Mouse (Mus musculus) left cerebral cortex, postnatal 25 days (tissue): ENCODE measurements around the gene Tlx3. TPM values are rescaled to one million over a fixed set of nuclear protein-coding genes. Genes with fewer than 3 reads are reported as not detected.

Experiments used
- DNase-seq, 2 experiments: peaks; one replicate each; pipeline ENCODE4 v3.0.0; 2022; ENCODE audit warnings: low spot score in 2 of 2, mixed read lengths in 1 of 2
- intact Hi-C: fragments of 180-260 bp; cut with DNase I; formaldehyde crosslinking; loops from one replicate; pipeline ENCODE4 v1.15.1; 2025
- total RNA-seq, 2 experiments: library from RNA; stranded (reverse); gene quantifications; 2 replicates each; pipeline ENCODE4 v1.2.3; 2021

Tlx3 gene
- total RNA-seq, 2 experiments from 2014 or later: not detected

DNA sequence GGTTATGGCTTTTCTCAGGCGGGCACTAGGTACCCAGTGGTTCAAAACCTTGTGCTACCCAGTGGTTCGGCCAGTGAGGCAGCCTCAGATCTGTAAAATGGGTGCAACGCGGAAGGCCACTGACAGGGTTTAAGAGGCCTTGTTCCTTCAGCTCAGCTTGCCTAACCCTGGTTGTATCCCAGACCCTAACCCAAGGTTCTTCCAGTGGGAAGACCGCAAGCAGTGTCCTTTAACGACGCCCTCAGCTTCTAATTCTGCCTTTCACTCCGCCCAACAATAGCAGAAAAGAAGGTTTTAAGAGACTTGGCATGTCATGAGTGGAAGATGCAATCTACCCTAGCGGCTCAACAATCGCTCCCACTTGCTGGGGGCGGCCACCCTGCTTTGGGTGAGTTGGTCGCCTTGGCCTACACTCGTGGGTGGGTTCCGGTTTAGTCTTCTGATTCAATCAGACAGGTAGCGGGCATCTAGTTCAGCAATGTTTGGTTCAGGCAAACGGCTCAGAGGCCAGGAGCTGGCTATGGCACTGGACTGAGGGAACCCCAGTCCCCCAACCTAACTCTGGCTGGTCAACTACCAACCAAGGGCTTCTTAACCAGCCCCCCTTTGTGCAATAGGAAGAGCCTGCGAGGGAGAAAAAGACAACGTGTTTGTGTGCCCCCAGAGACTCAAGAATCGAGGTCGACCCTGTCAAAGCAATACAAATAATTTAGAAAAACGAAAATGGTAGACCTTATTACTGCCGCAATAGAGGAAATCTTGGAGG is 4.9 kb downstream of the Tlx3 start:
- intact Hi-C loops: loop anchor here (1.0 kb wide), 1 partner anchor 35 kb away; the partner anchor contains the start of gene Npm1

DNA sequence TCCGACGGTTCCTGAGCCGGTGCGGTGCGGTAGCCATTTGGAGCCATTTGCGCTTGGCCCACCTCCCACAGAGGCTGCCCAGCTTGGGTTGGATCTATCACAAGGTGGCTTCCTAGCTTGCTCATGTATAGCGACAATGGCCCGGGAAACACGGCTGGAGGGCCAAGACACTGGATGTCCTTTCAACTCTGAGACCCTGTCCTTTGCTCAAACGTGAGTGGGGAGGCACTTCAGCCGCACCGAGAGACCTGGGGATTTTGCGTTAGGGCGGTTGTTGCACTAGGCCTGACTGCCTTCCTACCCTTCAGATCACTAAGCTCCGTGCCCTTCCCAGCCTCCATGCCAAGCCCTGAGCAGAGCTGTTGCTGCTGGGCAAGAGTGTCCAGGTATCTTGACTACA is 5.7 kb downstream of the Tlx3 start:
- intact Hi-C loops: no loop called here
- DNase-seq: no peak

More for the DNA sequence above, 4.9 kb downstream of the Tlx3 start:
- DNase-seq: no peak

GRCm38 (mm10) chr11:33197133-33197514 is 6.3 kb downstream of the Tlx3 start:
- DNase-seq: no peak
- intact Hi-C loops: no loop called here

DNA sequence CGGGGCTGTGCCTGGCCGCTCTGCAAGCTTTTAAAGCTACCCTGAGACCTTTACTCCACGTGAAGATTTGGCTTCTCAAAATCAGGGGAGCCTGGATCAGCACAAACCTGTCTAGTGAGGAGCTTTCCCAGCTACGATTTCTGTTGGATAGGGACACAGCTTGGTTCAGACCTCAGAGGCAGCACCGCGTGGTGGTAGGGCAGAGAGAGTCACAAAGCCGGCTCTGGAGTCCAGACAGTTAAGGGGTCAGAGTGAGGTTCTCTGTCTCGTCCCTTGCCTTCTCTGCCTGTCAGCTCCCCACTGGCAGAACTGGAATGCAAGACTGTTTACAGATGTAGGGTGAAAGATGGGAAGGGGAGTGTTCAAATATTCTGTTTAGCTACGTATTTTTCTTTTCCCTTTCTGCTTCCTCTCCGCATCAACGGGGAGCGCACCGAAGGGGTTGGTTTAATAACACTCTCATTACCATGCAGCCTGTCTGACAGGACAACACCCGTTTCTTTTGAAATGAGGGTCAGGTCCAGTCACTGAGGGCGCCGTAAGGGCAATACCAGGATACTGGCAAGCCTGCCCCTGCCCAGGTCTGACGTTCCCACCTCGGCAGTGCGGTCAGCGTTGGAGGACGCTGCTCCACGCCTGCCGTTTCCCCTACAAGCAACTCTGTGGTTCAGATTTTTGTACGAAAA is 6.8 kb downstream of the Tlx3 start:
- DNase-seq: no peak
- intact Hi-C loops: no loop called here

GRCm38 (mm10) chr11:33195531-33196446 is 7.6 kb downstream of the Tlx3 start:
- no peak for DNase-seq
- intact Hi-C loops: no loop called here

DNA sequence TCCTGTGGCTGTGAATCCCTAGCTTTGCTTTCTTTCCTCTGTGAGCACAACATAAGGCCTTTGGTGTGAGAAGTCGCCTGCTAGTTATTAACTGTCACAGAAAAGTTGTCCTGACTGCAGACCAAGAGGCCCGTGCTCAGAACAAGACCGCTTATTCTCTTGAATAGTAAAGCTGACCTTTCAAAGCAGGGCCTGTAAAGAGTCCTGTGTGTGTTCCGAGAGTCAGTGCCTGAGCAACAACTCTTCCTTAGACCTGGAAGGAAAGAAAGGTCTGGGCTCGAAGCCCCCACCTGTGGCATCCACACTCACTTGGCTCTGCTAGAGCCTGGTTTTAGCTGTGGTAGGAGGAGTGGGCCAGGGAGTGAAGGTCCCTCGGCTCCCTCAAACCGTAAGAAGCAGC is 8.3 kb downstream of the Tlx3 start:
- intact Hi-C loops: no loop called here
- no peak for DNase-seq

DNA sequence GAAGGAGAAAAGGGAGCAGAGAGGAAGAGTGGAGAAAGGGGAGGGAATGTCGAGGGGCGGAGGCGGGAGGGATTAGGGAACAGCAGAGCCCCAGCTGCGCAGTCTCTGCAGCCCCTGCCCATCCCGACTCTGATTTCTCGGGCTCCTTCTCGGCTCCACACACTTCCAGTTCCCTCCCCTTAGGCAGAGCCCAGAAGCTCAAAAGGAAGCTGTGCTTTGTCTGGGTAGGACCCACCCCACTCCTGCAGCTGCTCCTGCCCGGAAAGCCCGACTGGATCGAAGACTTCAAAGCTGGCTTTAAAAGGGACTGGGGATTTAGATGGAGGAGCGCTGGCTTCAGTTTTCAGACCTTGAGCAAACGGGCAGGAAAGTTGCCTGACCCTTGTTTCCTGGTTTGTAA is 9.7 kb downstream of the Tlx3 start:
- DNase-seq: no peak
- intact Hi-C loops: no loop called here

GRCm38 (mm10) chr11:33181804-33182203 is 21.6 kb downstream of the Tlx3 start:
- DNase-seq: no peak

DNA sequence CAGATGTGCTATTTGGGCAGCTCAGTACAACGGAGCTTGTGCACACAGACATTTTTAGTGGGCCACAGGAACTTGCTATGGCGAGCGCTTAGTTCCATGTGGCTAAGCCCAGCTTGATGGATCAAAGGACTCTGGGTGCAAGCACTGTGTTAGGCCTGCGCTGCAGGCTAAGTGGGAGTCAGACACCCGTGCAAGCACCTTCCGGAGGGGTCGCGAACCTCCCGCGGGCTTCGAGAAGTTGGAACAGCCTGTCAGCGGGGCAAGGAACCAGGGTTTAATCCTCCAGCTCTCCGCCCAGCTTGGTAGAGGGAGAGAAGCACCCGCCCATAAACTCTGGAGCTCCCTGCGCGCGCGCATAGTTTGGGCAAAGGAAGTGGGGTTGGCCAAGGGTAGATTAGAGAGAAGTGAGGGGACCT is 22.7 kb downstream of the Tlx3 start:
- intact Hi-C loops: no loop called here

More at GRCm38 (mm10) chr11:33181804-33182203, 21.6 kb downstream of the Tlx3 start:
- intact Hi-C loops: no loop called here

GRCm38 (mm10) chr11:33179802-33180201 is 23.6 kb downstream of the Tlx3 start:
- DNase-seq: no peak
- intact Hi-C loops: loop anchor here (5.0 to 10.0 kb wide), 2 partner anchors 255 to 737 kb away; no protein-coding TSS in a partner anchor

More for the DNA sequence above, 22.7 kb downstream of the Tlx3 start:
- no peak for DNase-seq

GRCm38 (mm10) chr11:33176525-33177245 is 26.7 kb downstream of the Tlx3 start:
- peak; percentile 34 to 56 for DNase-seq
- intact Hi-C loops: loop anchor here (1.0 to 10.0 kb wide), 6 partner anchors 118 to 741 kb away; no protein-coding TSS in a partner anchor

GRCm38 (mm10) chr11:33175768-33176167 is 27.6 kb downstream of the Tlx3 start:
- intact Hi-C loops: loop anchor here (1.0 to 10.0 kb wide), 6 partner anchors 119 to 742 kb away; no protein-coding TSS in a partner anchor
- DNase-seq: no peak

DNA sequence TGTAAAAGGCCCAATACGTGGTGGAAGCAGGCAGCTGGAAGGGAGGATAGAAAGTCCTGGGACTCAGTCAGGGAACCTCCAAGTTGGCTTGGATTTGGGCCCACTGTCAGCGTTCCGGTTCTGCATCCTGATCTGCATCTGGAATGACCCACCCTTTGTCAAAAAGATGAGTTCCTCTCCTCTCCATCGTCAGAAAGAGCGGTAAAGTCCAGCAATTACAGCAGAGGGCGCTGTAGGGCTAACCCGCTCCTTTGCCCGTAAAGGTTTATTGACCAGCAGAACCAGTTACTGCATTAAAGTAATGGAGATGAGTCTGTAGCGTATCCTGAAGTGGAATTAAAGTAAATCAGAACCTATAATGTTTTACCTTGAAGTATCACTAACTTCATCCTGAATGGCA is 32.9 kb downstream of the Tlx3 start:
- peak; percentile 18 to 34 for DNase-seq
- intact Hi-C loops: loop anchor here (10.0 kb wide), 1 partner anchor 264 kb away; no protein-coding TSS in a partner anchor

DNA sequence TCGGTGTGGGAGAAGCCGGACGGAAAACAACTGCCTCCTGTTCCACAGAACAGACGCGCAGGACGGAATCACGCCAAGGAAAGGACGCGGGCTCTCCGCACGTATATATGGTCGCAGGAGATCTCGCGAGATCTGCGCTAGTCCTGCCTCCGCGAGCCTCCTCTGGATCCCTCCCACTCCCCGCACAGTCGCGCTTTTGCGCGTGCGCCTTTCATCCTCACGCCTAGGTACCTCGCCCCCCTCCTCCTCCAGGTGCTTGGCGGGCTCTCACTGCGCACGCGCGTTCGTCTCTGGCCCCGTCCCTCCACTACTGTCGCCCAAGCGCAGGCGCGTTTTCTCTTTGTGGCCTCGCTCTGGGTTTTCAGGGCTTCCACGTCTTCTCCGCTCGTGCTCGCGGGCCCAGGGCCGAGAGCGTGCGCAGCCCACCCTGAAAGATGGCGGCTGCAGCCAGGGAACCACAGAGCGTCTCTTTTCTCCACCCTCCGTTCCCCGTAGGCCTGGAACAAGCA is 40.3 kb downstream of the Tlx3 start, which contains the start of gene Npm1:
TSS of gene Npm1 (minus strand) at position 209 of the 509 bp plus-strand sequence.
- intact Hi-C loops: loop anchor here (1.0 kb wide), 1 partner anchor 36 kb away; no protein-coding TSS in a partner anchor
- peak; percentile 100 for DNase-seq

GRCm38 (mm10) chr11:33162211-33162997 is 41.0 kb downstream of the Tlx3 start:
- intact Hi-C loops: no loop called here
- DNase-seq: peak; percentile 56 to 61

- DNase-seq: no peak
- intact Hi-C loops: no loop called here
These were observed 43.6 kb downstream of the Tlx3 start for GRCm38 (mm10) chr11:33159741-33160140.

- intact Hi-C loops: no loop called here
- DNase-seq: no peak
These were observed 45.8 kb downstream of the Tlx3 start for GRCm38 (mm10) chr11:33157453-33158196.
